Mouse (Mus musculus) liver, embryonic 11.5 days (tissue): ENCODE results near the gene Adcy7. TPM values are rescaled to one million over a fixed set of nuclear protein-coding genes. Genes with fewer than 3 reads are reported as not detected.

Source experiments
- ATAC-seq: fragments of 200-750 bp; cut with Nextera tagmentation; replicated peaks from 2 replicates; pipeline ENCODE4 v1.8.0; 2017; ENCODE audit warnings: moderate number of reproducible peaks, mild to moderate bottlenecking, moderate TSS enrichment, moderate library complexity; ENCODE audit not compliant: low FRiP score
- DNase-seq: peaks from one replicate; pipeline ENCODE4 v3.0.0-alpha.2; 2017; ENCODE audit warnings: low spot score
- H3K27ac ChIP-seq: fragments of 300-500 bp; sonication (generic); 2 replicates; pipeline ENCODE4 v1.5.1; 2014; ENCODE audit warnings: mild to moderate bottlenecking, low read depth, low read length, control low read depth
- H3K27me3 ChIP-seq: fragments of 300-500 bp; sonication (generic); replicated peaks from 2 replicates; pipeline ENCODE4 v1.6.1; 2014; ENCODE audit warnings: low read length, mixed read lengths; ENCODE audit not compliant: control insufficient read depth, insufficient read depth
- H3K36me3 ChIP-seq: fragments of 300-500 bp; sonication (generic); 2 replicates; pipeline ENCODE4 v1.6.1; 2014; ENCODE audit warnings: mild to moderate bottlenecking, low read length, moderate library complexity, mixed read lengths; ENCODE audit not compliant: control insufficient read depth, insufficient read depth
- H3K4me1 ChIP-seq: fragments of 300-500 bp; sonication (generic); replicated peaks from 2 replicates; pipeline ENCODE4 v1.6.1; 2014; ENCODE audit warnings: low read length, mixed read lengths; ENCODE audit not compliant: control insufficient read depth, insufficient read depth
- H3K4me2 ChIP-seq: fragments of 300-500 bp; sonication (generic); 2 replicates; pipeline ENCODE4 v1.6.1; 2014; ENCODE audit warnings: mild to moderate bottlenecking, control low read depth, moderate library complexity
- H3K4me3 ChIP-seq: fragments of 300-500 bp; sonication (generic); 2 replicates; pipeline ENCODE4 v1.5.1; 2014; ENCODE audit warnings: low read depth, low read length, control low read depth
- H3K9ac ChIP-seq: fragments of 300-500 bp; sonication (generic); 2 replicates; pipeline ENCODE4 v1.6.1; 2014; ENCODE audit warnings: low read depth, low read length, control low read depth
- H3K9me3 ChIP-seq: fragments of 300-500 bp; sonication (generic); 2 replicates; pipeline ENCODE4 v1.6.1; 2016; ENCODE audit warnings: low read length, inconsistent platforms, mixed read lengths; ENCODE audit not compliant: control insufficient read depth
- WGBS: fragments of 180-500 bp; shearing (Covaris S2); extraction: QIAGEN DNeasy Blood & Tissue Kit; methylation state at CpG from one replicate; pipeline ENCODE4 v1.1.7; 2014; 5-methylcytosine and 5-hydroxymethylcytosine counted together
- polyA plus RNA-seq: library from polyadenylated mRNA; unstranded; fragments of >200 nt; fragmentation: Nextera tagmentation; extraction: Ambion mirVana; gene quantifications from 2 replicates; pipeline ENCODE4 v1.2.1, GENCODE M21; 2014

Adcy7 gene
- polyA plus RNA-seq, 1 experiment from 2014 or later, result 49.7 TPM

- H3K4me1 ChIP-seq, result peaks cover 5% of the 10 kb centered on the region; the same call in 1 of the 2 replicates
- DNase-seq (no peak), ATAC-seq (no peak)
- no peak overlapping the region for H3K9ac ChIP-seq
- WGBS, result 83% methylated on average over 2 of the region's 2 CpGs
- no peaks in the 10 kb centered on the region for H3K9me3 ChIP-seq
- peaks cover 39% of the 10 kb centered on the region for H3K36me3 ChIP-seq
- no peak overlapping the region for H3K4me3 ChIP-seq
- H3K27ac ChIP-seq, result no peak overlapping the region
- no peak overlapping the region for H3K4me2 ChIP-seq
- H3K27me3 ChIP-seq, result no peaks in the 10 kb centered on the region
These were observed 67.9 kb downstream of the Adcy7 start for GRCm38 (mm10) chr8:88339887-88340695.

- no peak overlapping the region for H3K9ac ChIP-seq
- ATAC-seq (no peak), DNase-seq (no peak)
- peaks cover 46% of the 10 kb centered on the region for H3K36me3 ChIP-seq
- H3K4me2 ChIP-seq, result no peak overlapping the region
- no peaks in the 10 kb centered on the region for H3K9me3 ChIP-seq
- no peaks in the 10 kb centered on the region for H3K4me1 ChIP-seq
- H3K27ac ChIP-seq, result no peak overlapping the region
- no peak overlapping the region for H3K4me3 ChIP-seq
- 76% methylated on average over 4 of the region's 4 CpGs for WGBS
- no peaks in the 10 kb centered on the region for H3K27me3 ChIP-seq
These were observed 69.8 kb downstream of the Adcy7 start for GRCm38 (mm10) chr8:88342026-88342425.

- WGBS, result 78% methylated on average over 2 of the region's 2 CpGs
- Histone ChIP-seq H3K9ac (no peak overlapping the region), H3K27ac (no peak overlapping the region), H3K27me3 (no peaks in the 10 kb centered on the region), H3K4me2 (no peak overlapping the region), H3K4me1 (no peaks in the 10 kb centered on the region), H3K4me3 (no peak overlapping the region), H3K9me3 (no peaks in the 10 kb centered on the region), H3K36me3 (peaks cover 48% of the 10 kb centered on the region)
- ATAC-seq, result no peak
- DNase-seq, result no peak
These were observed 76.8 kb downstream of the Adcy7 start for GRCm38 (mm10) chr8:88349046-88349445.

GRCm38 (mm10) chr8:88357226-88357933 is 85.2 kb downstream of the Adcy7 start:
- H3K4me1 ChIP-seq, result peaks cover 12% of the 10 kb centered on the region
- H3K4me3 ChIP-seq, result no peak overlapping the region
- no peaks in the 10 kb centered on the region for H3K27me3 ChIP-seq
- ATAC-seq, result no peak
- no peak for DNase-seq
- peaks cover 50% of the 10 kb centered on the region for H3K36me3 ChIP-seq
- H3K9ac ChIP-seq, result no peak overlapping the region
- H3K9me3 ChIP-seq, result no peaks in the 10 kb centered on the region; the same call in 1 of the 2 replicates
- no peak overlapping the region for H3K27ac ChIP-seq
- no peak overlapping the region for H3K4me2 ChIP-seq
- WGBS, result 83% methylated on average over 5 of the region's 5 CpGs

GRCm38 (mm10) chr8:88357946-88358345 is 85.7 kb downstream of the Adcy7 start:
- 89% methylated on average over 5 of the region's 5 CpGs for whole genome bisulfite sequencing
- peaks cover 14% of the 10 kb centered on the region for H3K4me1 ChIP-seq
- no peak overlapping the region for H3K4me3 ChIP-seq
- no peak for ATAC-seq
- H3K27ac ChIP-seq, result no peak overlapping the region
- peaks cover 44% of the 10 kb centered on the region for H3K36me3 ChIP-seq
- no peaks in the 10 kb centered on the region for H3K27me3 ChIP-seq
- H3K4me2 ChIP-seq, result no peak overlapping the region
- DNase-seq, result no peak
- no peaks in the 10 kb centered on the region; the same call in 1 of the 2 replicates for H3K9me3 ChIP-seq
- no peak overlapping the region for H3K9ac ChIP-seq

- peaks cover 33% of the 10 kb centered on the region for H3K36me3 ChIP-seq
- H3K9ac ChIP-seq, result no peak overlapping the region; the same call in 1 of the 2 replicates
- H3K4me1 ChIP-seq, result peaks cover 18% of the 10 kb centered on the region
- no peaks in the 10 kb centered on the region; the same call in 1 of the 2 replicates for H3K9me3 ChIP-seq
- H3K4me2 ChIP-seq, result peak overlapping the region; percentile 93
- 89% methylated on average over 2 of the region's 2 CpGs for WGBS
- no peak for ATAC-seq
- peak overlapping the region; percentile 98 for H3K4me3 ChIP-seq
- no peaks in the 10 kb centered on the region for H3K27me3 ChIP-seq
- no peak for DNase-seq
- H3K27ac ChIP-seq, result no peak overlapping the region
These were observed 87.8 kb downstream of the Adcy7 start for GRCm38 (mm10) chr8:88359959-88360358.

- DNase-seq (peak; percentile 43), ATAC-seq (0 out of 2 replicates have a peak, but pooled peaks have one; percentile 10)
- Histone ChIP-seq H3K27ac (peak overlapping the region; percentile 88), H3K9ac (peak overlapping the region; percentile 97), H3K36me3 (peaks cover 26% of the 10 kb centered on the region), H3K9me3 (no peaks in the 10 kb centered on the region; the same call in 1 of the 2 replicates), H3K4me2 (peak overlapping the region; percentile 93), H3K4me3 (peak overlapping the region; percentile 98), H3K4me1 (peaks cover 18% of the 10 kb centered on the region), H3K27me3 (no peaks in the 10 kb centered on the region)
- under 1% methylated on average over 31 of the region's 31 CpGs for WGBS
These were observed 89.0 kb downstream of the Adcy7 start for GRCm38 (mm10) chr8:88361044-88361707.

- peak within 1 kb of the TSS; percentile 93 for H3K4me2 ChIP-seq
- DNase-seq (peak; percentile 89), ATAC-seq (peak; percentile 79)
- peak within 1 kb of the TSS; percentile 98 for H3K4me3 ChIP-seq
- peaks cover 20% of the 10 kb centered on the region for H3K36me3 ChIP-seq
- H3K4me1 ChIP-seq, result peaks cover 18% of the 10 kb centered on the region
- H3K27ac ChIP-seq, result peak within 1 kb of the TSS; percentile 88
- H3K27me3 ChIP-seq, result no peaks in the 10 kb centered on the region
- peak within 1 kb of the TSS; percentile 97 for H3K9ac ChIP-seq
- WGBS, result under 1% methylated on average over 84 of the region's 91 CpGs
- H3K9me3 ChIP-seq, result no peaks in the 10 kb centered on the region; the same call in 1 of the 2 replicates
These were observed 89.7 kb downstream of the Adcy7 start, which contains the start of gene Brd7 for GRCm38 (mm10) chr8:88361708-88362428. Gene Brd7, minus strand, starts transcription at chr8:88362194.
